In genomic region chr1:164988982-164989381, GRCm38 (mm10) we compare ENCODE assay signal across 16 mouse cellular contexts. TPM values are rescaled to one million over a fixed set of nuclear protein-coding genes. Genes with fewer than 3 reads are reported as not detected.
A peak's percentile ranks its signal among the peaks of the same experiment; 100 is the strongest.
DNase-seq lines count a peak whose midpoint lies in the region; ATAC-seq and TF ChIP-seq lines count a peak whose summit lies in the region.
"Had no signal": no experiment of that assay in that cellular context is flagged by ENCODE, and none has a peak within 500 bp of the region (broad histone marks: within the 10 kb centered on the region; RNA-seq: fewer than 3 reads in every experiment).

No protein-coding gene starts in this region.

- DNase-seq in cerebellum, postnatal 14 days = peak; percentile 24 to 41
- DNase-seq in cerebellum, postnatal 4 days (ENCODE audit: low spot score in 2 of 2) = no peak
- no peak for DNase-seq in layer of hippocampus, adult 2 months (ENCODE audit: low spot score in 2 of 2)
- no peak for DNase-seq in layer of hippocampus, postnatal 36 days
- DNase-seq in 3T3-L1 (ENCODE audit: low read depth, low spot score) = peak; percentile 32
- DNase-seq in fibroblast of lung, adult 2 months (ENCODE audit: low read depth) = peak; percentile 57
- DNase-seq in thymus, postnatal 36 days = no peak
- DNase-seq: B cell, adult 2 months; cerebellum, adult 11-12 months; kidney, adult 2 months had no signal

- peaks cover 1% of the 10 kb centered on the region; the same call in 1 of the 2 replicates for H3K4me1 ChIP-seq in neural tube, embryonic 15.5 days
- H3K4me1 ChIP-seq: lung, embryonic 15.5 days had no signal

- TF ChIP-seq CTCF in layer of hippocampus, adult 2 months (conservative IDR thresholded peaks at IDR 0.05) = no peak

- H3K27ac ChIP-seq in layer of hippocampus, adult 2 months = peak overlapping the region; percentile 89
- H3K27ac ChIP-seq in neural tube, embryonic 15.5 days (replicated peaks) = no peak overlapping the region
- H3K27ac ChIP-seq: hindbrain, embryonic 15.5 days; lung, embryonic 15.5 days; midbrain, embryonic 12.5 days had no signal

- H3K9ac ChIP-seq in neural tube, embryonic 15.5 days (replicated peaks) = no peak overlapping the region
- H3K9ac ChIP-seq: hindbrain, embryonic 15.5 days; lung, embryonic 15.5 days; midbrain, embryonic 12.5 days had no signal

- H3K36me3 ChIP-seq in neural tube, embryonic 15.5 days = no peaks in the 10 kb centered on the region
- H3K36me3 ChIP-seq: hindbrain, embryonic 15.5 days; lung, embryonic 15.5 days; midbrain, embryonic 12.5 days had no signal

- H3K4me2 ChIP-seq in neural tube, embryonic 15.5 days = no peak overlapping the region
- H3K4me2 ChIP-seq: hindbrain, embryonic 15.5 days; lung, embryonic 15.5 days; midbrain, embryonic 12.5 days had no signal

- no peak for ATAC-seq in neural tube, embryonic 15.5 days (ENCODE audit: low FRiP score)

- 81% methylated on average over 1 of the region's 1 CpGs for WGBS in neural tube, embryonic 15.5 days

- H3K9me3 ChIP-seq in neural tube, embryonic 15.5 days (replicated peaks) = peaks cover 6% of the 10 kb centered on the region; the same call in 1 of the 2 replicates
- H3K9me3 ChIP-seq: hindbrain, embryonic 15.5 days; lung, embryonic 15.5 days had no signal

- H3K27me3 ChIP-seq in neural tube, embryonic 15.5 days (replicated peaks) = no peaks in the 10 kb centered on the region
- H3K27me3 ChIP-seq: hindbrain, embryonic 15.5 days; lung, embryonic 15.5 days; midbrain, embryonic 12.5 days had no signal

- no peak overlapping the region for H3K4me3 ChIP-seq in layer of hippocampus, adult 2 months
- H3K4me3 ChIP-seq in neural tube, embryonic 15.5 days (replicated peaks) = no peak overlapping the region
- H3K4me3 ChIP-seq: hindbrain, embryonic 15.5 days; lung, embryonic 15.5 days; midbrain, embryonic 12.5 days had no signal

RNA-seq across cellular contexts. Expression of gene Xcl1, which starts 53.7 kb away (rescaled TPM):
- total RNA-seq in layer of hippocampus, adult 2 months (2021) = not detected
- not detected for total RNA-seq in layer of hippocampus, postnatal 36 days (2021)
- polyA plus RNA-seq in neural tube, embryonic 15.5 days (2015; fragmentation: Nextera tagmentation; extraction: Ambion mirVana) = 2.7 TPM in 1 of 2 replicates, not detected in the other
- total RNA-seq: left cerebral cortex, postnatal 14 days had no signal
- polyA plus RNA-seq: heart, embryonic 14.5 days; hindbrain, embryonic 15.5 days; midbrain, embryonic 12.5 days had no signal

Comparison
In these comparisons a context has a peak if more than half of its experiments do, and no peak if none do; other contexts are left out.
1. DNase-seq: peak in cerebellum, postnatal 14 days (2 of 2), 3T3-L1 (single experiment) and fibroblast of lung, adult 2 months (single experiment); none in cerebellum, postnatal 4 days (0 of 2), layer of hippocampus, adult 2 months (0 of 2), layer of hippocampus, postnatal 36 days (0 of 2) and thymus, postnatal 36 days (0 of 2).